Mouse (Mus musculus) brain, embryonic 14.5 days (tissue): ENCODE data around the gene Mbnl2. TPM values are rescaled to one million over a fixed set of nuclear protein-coding genes. Genes with fewer than 3 reads are reported as not detected.

ENCODE experiments used
- DNase-seq: peaks from one replicate; pipeline ENCODE4 v3.0.0-alpha.2; 2011; ENCODE audit warnings: low read depth
- CTCF ChIP-seq: fragments of 200-500 bp; IDR thresholded peaks from 2 replicates; pipeline ENCODE4 v1.5.1; 2012; ENCODE audit warnings: inconsistent platforms, mild to moderate bottlenecking, moderate library complexity, borderline replicate concordance; ENCODE audit not compliant: insufficient read depth, insufficient read length; ENCODE audit errors: extremely low read depth
- POLR2A ChIP-seq: fragments of 200-500 bp; IDR thresholded peaks from 2 replicates; pipeline ENCODE4 v1.6.1; 2012; ENCODE audit warnings: mild to moderate bottlenecking, inconsistent platforms, borderline replicate concordance; ENCODE audit not compliant: poor library complexity, insufficient read depth, insufficient read length, severe bottlenecking; ENCODE audit errors: extremely low read depth
- polyA plus RNA-seq: library from polyadenylated mRNA; depleted of rRNA; stranded (reverse); fragments of >200 nt; gene quantifications from 2 replicates; pipeline ENCODE4 v1.2.3, GENCODE M21; 2012

Gene Mbnl2
- polyA plus RNA-seq, 1 experiment, result 20.2 TPM

DNA sequence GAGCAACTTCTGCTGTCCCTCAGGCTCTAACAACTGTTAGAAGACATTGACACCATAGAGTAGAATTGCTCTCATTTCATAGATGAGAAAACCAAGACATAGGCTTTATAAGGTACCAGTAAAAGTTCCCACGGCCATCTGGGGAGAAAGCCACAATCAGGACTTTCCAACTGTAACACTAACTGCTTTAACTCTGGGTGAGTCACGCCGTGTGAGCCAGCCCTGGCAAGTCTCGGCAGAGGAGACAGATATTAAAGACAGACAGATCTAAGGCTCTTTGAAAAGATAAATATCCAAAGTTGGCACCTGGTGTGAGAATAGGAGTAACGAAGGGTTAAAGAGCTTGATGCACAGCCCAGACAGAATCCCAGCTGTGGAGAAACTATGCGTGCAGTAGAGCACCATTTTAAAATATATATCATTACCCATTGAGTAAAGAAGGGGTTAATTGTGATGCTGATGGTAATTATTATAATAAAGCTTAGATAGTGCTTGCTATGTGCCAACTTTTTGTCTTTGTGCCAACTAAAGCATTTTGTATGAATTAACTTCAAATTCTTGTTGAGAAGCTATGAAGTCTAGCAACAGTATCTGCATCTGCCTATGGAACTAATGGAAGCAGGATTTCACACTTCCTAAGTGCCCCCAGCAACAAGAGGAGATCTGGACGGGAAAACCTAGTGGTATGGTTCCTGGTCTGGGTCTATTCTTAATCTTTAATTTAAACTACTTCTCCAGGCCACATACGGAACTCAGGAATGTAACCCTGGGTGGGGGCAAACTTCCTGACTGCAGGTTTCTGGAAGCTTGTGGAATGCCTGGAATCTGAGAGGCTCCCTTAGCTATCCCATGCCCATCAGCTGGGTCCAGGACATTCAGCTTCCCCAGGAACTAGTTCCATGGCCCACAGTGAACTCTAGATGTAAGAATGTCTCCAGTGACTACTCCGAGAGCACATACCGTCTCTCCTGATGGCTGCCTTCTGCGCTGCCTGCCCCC, 97.9 kb downstream of the Mbnl2 start:
- no peak for DNase-seq
- TF ChIP-seq POLR2A (no peak), CTCF (no peak)

DNA sequence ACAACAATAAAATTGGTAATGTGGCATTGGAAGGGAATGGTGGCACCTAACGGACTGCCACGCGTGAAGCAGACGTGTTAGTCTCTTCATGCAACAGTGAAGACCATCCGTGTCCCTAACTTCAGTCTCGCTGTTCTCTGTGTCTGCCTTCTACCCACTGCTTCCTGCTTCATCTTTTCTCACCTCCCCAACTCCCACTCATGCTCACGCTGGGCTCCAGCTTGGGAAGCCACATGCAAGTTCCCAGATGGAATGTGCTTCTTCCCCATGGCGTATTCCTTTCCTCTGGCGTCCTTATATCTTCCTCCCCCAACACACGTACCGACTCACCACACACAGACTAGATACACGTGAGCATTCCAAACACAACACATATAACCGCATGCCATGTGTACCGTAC, 99.3 kb downstream of the Mbnl2 start:
- TF ChIP-seq CTCF (no peak), POLR2A (no peak)
- DNase-seq, result no peak

DNA sequence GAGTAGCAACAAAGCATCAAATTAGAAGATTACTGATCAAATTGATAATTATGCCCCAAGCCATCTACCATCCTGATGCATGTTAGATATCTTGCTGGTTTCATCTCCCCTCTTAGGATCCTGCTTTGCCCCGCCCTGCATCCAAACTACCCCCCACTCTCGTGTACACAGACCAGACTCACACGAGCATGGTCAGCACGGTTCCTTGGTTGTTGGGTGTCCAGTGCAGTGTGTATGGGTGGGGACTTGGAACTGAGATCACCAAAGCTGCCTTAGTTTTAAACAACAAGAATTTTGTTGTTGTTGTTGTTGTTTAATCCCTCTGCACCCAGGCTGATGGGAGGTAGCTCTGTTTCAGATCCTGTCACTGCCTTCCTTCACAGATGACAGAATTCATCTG, 101.7 kb downstream of the Mbnl2 start:
- no peak for TF ChIP-seq CTCF
- TF ChIP-seq POLR2A, result no peak
- no peak for DNase-seq

DNA sequence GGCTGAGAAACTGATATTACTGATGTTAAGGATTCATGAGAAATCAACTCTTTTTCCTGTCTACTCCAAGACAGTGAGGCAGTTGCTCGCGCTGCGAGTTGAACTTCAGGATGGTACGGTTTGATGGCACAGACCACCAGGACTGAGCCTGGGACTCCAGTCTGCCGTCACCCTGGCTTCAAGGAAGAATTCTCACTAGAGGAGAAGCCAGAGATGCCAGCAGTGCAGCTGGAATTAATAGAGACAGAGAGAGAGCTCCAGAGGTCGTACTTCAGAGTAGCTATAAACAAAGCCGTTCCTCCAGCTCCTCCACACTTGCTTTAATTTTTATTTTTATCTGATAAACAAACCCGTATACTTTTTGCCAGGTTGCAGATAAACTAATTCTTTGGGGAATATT, 102.5 kb downstream of the Mbnl2 start:
- no peak for DNase-seq
- no peak for TF ChIP-seq CTCF
- no peak for TF ChIP-seq POLR2A

DNA sequence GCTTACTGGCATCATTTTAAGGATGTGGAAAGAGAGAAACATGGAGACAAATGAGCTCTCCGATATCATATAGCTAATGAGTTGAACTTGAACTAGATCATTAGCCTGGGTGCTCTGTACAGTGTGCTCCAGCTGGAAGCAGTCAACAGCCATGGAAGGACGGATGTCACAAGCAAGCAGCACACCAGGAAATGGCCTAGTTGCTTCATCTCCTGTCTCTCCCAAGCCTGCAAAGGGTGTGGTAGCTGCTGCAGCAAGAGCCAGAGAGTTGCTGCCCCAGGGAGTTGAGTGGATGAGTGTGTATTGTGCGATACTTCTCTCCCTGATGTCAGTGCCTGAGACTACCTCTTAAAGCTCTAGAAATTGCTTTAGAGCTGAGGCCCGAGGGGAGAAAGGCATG, 104.2 kb downstream of the Mbnl2 start:
- no peak for DNase-seq

DNA sequence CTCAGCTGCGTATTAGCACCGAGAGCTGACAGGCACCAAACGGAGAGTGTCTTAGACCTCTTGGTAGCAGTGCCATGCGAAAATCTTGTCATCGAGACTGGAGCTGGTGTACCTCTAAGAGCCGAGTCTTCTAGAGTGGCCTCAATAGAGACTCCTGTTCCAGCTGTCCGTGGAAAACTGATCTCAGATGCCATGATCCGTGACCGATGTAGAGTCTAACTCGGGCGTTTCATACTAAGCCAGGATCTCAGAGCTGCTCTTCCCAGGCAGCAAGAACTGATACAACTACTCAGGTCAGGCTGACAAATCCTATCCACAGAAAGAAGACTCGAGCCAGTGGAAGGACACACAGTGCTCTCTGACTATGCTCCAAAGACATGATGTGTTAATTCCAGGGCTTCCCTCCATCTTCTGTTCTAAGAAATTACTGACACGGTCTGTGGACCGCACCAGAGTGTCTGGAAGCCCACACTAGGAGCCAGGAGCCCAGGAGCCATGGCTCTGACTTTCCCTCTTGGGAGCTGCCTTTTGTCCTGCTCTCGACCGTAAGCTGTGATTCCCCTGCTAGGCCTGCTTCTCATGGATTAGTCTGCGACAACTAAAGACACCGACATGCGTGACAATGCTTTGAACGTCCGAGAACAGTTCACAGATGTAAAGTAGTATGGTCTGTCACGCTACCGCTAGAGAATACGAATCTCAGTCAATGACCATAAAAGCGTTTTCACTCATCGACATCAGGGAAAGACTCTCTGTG, 106.1 kb downstream of the Mbnl2 start:
- DNase-seq, result no peak

More for the DNA sequence above, 104.2 kb downstream of the Mbnl2 start:
- TF ChIP-seq POLR2A (no peak), CTCF (no peak)

DNA sequence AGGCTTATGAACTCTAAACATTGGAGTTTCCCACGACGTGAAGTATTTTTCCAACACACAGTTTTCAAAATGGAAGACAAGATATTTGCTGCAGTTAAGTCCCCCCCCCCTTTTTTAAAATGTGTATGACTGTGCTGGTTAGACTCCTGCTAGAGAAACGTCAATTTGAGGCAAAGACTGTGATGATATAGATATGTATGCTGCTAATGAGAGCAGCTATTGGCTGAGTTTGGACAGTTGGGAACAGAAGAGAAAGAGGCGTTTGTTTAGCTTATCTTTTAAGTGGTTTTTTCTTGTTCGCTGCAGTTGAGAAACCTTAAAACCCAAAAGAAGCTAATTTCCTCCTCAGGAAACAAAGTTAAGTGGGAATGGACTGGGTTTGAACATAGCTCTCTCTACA, 106.7 kb downstream of the Mbnl2 start:
- DNase-seq, result no peak
- TF ChIP-seq CTCF, result no peak
- no peak for TF ChIP-seq POLR2A

More for the DNA sequence above, 106.1 kb downstream of the Mbnl2 start:
- TF ChIP-seq CTCF, result no peak
- TF ChIP-seq POLR2A, result no peak

DNA sequence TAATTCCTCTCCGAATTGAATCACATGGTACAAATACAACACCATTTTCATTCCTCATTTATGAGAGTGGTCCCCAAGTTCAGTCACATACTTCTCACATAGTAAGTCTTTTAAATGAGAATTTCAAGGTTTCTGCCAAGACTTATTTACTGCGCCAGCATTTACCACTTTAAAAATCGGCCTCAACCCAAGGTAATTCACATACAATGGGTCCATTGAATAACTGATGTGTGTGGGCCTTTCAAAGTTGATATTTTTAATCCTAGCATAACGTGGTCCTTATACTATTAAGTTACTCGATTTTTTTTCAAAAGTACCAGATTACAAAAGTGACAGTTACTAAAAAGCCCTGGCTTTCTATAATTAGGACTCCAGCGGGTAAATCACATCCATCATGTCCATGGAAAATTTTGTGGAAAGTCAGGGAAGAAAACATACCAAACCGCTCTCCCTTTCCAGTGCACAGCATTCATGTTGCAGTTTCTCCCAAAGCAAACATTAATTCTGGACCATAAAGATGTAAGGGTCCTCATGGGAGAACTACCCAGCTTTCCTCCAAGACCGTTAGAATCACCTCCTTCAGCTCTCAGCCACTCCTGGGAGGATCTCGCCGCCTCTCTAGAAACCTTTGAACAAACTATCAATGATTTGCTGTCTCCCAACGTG, 107.8 kb downstream of the Mbnl2 start:
- TF ChIP-seq CTCF (no peak), POLR2A (no peak)
- no peak for DNase-seq

DNA sequence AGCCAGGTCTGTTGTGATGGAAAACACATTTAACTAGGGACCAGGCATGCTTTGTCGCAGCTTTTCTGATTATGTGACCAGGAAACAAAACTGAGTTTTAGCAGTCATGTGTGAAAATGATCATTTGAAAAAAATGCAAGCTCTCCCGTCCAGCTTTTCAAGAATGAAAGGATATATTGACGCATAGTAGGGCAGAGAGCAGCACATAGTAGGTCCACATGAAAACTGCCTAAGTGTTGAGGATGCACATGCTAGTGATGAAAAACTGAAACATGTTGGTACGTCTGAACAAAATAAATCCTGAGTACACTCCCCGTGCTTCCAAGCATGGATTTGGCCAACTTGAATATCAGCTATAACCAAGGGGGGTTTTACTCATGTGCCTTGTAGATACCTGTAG, 109.1 kb downstream of the Mbnl2 start:
- TF ChIP-seq CTCF (no peak), POLR2A (no peak)
- no peak for DNase-seq

DNA sequence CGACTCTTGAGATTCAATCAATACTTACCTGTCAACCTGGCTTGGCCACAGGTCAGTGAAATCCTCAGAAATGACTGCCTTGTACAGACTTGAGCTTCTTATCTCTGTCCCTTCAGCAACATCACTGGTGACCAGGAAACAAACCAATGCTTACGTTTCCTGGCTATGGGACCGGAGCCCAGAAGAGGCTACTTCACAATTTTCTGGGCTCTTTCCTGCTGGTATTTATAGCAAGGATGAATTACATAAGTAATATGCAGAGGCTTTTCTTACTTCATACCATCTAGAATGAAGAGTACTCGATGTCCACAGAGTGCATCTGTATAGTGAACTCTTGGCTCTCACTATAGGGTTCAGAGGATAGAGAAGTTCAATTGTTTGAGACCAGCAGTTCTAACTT, 111.8 kb downstream of the Mbnl2 start:
- TF ChIP-seq POLR2A, result no peak
- TF ChIP-seq CTCF, result no peak
- no peak for DNase-seq

DNA sequence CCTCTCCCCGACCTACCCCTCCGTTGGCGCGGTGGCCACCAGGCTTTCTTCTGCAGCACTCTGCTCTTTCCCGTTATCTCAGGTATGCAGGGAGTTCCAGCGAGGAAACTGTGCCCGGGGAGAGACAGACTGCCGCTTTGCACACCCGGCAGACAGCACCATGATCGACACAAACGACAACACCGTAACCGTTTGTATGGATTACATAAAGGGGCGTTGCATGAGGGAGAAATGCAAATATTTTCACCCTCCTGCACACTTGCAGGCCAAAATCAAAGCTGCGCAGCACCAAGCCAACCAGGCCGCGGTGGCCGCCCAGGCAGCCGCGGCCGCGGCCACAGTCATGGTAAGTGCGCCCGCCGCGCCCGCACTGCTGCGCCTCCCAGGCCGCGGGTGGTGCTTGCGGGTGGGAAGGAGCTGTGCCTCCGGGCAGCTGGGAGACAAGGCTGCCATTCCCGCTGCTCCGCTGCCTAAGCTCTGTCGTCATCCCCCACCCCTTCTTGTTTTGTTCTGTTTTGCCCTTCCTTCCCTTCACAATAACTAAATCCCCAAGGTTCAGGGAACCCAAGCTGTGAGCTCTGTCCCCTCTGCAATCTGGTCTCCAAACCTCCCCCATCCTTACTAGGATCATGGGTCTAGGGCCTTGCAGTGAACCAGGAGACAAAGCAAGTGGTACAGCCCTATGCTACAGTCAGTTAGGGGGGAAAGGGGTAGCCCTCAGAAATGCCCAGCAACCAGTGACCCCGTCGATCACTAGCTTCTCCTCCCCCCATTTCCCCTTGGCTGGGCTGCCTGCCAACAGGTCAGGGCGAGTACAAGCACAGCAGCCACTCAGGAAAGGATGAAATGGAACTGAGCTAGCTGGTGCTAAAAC, 113.6 kb downstream of the Mbnl2 start:
- TF ChIP-seq CTCF (no peak), POLR2A (0 out of 2 replicates have a peak, but pooled peaks have one; percentile 29)
- DNase-seq, result peak; percentile 78
